Mouse (Mus musculus): ENCODE measurements around the gene Col9a3. TPM values are rescaled to one million over a fixed set of nuclear protein-coding genes. Genes with fewer than 3 reads are reported as not detected.

Col9a3 gene
- total and polyA plus RNA-seq, 3 experiments, result 0.12 to 0.39 (median 0.28) TPM

DNA sequence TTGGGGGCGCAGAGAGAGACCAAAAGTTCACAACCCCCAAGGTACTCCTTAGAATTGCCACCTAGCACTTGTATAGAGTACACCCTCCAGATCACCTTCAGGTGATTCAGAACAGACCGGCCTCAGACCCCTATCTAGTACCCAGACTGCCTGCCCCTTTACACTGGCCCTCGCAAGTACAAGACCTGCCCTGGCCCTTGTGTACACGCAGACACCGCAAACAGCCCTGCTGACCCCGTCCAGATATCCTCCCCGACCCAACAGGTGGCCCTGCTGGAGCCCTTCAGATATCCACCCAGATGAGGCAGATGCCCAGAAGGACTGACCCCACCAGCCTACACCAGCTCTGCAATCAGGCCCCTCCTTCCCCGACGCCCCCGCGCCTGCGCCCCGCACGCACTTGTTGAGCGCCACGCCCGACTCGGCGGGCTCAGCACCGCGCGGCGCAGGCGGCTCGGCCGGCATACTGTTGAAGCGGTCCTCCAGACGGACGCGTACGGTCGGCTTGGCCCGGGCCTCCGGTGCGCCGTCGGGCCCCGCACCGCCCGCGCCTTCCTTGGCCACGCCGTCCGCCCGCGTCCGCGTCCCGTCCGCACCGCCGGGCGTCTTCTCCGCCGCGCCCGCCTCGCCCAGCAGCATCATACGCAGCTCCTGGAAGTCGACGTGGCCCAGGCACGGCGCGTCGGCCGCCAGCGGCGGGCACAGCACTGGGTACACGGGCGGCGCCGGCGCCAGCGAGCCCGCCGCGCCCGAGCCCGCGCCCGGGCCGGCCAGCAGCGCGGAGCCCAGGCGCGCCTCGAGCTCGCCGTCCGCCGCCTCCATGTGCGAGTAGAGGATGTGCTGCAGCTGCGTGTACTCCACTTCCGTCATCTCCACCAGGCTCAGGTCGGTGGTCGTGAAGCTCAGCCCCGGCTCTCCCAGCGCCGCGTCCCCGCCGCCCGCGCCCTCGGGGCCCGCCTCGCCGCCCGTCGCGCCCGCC, 44.3 kb downstream of the Col9a3 start:
- no peak for DNase-seq

DNA sequence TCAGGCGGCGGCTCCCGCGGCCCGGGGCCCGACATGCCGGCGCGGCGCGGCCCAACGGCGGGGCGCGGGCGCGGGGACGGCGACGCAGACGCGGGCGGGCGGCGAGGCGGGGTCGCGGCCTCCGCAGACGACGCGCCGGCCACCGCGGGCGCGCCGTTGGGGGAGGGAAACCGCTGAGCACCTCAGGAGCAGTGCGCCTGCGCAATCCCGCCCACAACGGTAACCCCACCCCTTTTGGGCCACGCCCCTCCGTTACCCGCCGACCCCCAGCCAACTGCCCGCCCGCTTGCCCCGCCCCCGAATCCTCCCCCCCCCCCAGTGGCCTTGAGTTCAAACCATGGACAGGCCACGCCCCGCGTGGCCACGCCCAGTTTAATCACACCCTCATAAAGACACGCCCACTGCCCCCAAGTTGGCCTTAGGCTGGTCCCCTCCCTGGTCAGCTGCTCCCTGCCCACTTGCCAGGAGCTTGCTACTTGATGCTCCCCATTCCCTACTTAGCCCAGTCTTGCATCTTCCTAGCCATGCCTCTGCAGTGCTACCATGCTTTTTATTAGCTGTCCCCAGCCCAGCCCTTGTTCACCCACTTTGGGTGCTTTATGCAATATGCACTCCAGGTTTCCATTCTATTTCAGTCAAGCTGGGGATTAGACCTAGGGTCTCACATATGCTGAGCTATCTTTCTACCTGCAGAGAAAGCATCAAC, 45.1 kb downstream of the Col9a3 start, which contains the start of gene Tcfl5:
Gene Tcfl5 (minus strand): TSS at position 154 of the 706 bp plus-strand sequence.
- DNase-seq, result no peak

DNA sequence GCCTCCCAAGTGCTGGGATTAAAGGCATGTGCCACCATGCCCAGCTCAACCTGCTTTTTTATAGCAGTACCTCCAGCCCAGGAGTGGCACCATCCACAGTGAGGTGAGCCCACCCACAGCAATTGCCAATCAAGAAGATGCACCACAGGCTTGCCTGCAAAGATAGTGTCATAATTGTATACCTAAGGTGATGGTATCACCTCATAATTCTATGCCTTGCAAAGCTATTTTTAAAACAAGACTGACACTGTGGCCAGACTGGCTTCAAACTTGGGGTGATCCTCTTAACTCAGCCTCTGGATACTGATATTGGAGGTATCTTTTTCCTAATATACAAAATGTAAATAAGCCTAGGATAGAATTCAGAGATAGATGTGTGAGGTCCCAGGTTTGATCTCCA, 46.0 kb downstream of the Col9a3 start:
- DNase-seq, result no peak

DNA sequence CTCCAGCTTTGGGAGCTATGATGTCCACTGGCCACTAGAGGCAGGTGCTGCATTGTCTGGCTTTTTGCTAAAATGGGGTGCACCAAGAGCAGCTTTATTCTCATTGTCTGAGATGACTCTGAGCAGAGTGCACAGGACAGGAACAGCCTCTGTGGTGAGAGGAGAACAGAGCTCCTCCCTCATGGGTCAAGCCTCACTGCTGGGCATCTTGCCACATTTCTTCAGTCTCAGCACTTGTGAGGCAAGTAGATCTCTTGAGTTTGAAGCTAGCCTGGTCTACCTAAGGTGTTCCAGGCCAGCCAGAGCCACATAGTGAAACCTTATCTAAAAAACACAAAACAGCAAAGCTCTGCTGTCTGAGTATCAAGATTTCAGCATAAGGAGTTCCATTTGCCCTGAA, 49.3 kb downstream of the Col9a3 start:
- no peak for DNase-seq

DNA sequence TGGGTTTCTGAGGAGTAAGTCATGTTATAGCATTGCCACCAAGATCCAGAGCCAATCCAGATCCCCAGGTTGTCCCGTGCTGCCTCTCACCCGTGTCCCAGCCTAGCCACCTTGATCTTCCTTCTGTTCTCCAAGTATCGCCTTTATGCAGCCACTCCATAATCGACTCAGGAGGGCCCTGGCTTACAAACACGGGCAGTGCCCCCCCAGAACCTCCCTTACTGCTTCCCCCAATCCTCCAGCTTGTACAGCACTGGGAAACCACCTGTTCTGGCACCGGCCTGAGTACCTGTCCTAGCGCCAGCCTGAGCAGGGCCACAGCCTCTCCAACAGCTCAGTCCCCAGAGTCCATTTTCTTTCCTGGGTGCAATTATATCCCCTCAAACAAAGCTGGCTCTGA, 57.1 kb downstream of the Col9a3 start:
- no peak for DNase-seq

DNA sequence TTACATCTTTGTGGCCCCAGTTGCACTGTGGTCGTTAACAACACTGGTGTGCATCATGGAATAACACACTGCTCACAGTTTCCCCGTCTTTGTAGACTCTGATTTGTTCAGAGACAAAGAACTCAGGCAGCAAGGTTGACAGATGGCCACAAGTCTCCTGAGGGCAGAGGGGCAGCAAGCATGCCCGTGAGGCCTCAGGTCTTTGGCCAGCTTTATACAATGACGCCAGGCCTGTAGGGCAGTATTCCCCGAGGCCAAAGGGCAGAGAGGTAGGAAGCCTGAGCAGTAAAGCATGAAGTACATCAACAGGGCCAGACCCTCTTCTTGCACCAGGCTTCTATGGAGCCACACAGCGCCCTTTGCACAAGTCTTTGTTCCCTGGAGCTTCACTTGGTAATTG, 57.6 kb downstream of the Col9a3 start:
- no peak for DNase-seq

DNA sequence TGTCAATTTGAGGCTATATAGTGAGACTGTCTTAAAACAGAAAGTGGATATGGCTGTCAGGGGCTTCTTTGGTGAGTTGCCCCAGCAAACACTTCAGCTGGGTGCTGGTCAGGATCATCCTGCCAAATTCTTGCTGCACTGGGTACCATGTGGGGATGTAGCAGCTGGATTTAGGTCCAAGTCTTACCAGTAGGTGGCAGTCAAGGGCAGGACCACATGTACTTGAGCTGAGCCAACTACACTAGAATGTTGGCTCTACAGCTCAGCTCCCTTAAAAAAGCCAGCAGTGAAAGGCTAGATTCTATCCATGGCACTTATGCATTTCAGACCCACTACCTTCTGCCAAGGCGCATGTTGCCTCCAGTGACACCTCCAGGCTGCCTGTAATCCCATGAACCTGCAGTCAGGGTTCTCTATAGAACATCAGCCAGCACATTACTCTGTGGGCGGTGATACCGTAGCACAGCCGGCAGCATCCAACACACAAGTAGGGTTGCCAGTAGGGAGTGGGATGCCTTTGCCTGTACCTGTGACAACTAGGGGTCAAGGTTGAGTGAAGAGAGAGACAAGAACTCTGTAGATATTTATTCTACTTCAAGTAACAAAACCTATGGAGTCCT, 59.9 kb downstream of the Col9a3 start:
- peak; percentile 76 for DNase-seq

DNA sequence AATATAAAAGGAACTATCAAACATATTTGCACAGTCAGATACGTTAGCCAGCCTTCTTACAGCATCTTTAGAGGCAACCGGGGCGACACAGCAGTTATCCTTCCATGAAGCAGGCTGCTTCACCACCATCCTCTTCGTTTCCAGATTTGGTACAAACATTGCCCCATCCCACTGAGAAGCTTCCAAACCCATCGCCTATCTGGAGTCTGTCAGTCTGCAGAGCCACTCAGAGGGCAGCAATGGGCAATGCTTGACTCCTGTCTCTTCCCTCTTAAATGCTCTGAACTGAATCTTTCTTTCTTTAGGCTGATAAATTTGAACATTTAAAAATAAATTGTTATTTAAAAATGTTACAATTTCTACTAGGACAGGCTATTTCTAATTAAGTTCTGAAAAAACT, 60.8 kb downstream of the Col9a3 start:
- no peak for DNase-seq

DNA sequence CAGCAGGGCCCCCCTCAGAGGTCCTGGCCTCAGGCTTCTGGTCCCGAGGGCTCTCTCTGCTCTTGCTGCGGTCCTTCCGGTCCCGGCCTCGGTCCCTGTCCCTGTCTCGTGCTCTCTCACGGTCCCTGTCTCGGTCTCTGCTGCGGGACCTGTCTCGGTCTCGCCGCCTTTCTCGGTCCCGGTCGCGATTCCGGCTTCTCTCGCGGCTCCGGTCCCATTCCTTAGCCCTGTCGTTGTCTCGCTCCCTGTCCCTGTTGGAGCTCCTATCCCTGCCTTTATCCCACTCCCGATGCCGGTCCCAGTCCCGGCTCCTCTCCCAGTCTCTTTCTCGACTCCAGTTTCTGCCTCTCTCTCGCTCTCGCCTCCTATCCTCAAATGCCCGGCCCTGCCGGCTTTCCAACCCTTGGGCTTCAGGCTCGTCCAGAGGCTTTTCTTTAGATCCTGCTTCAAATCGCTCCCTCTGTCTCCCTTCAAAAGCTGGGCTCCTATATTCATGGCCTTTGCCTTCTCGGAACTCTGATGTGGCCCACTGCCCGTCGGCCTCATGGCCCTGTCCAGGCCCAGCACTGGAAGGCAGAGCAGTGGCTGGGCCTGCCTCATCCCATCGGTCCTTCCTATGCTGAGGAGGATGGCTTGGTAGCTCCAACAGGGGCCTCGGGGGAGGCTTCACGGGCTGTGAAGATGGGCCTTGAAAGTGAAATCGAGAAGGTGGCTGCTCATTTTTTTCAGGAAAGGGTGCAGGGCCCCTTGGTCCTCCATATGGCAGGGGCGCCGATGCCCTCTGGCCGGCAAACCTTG, 62.0 kb downstream of the Col9a3 start:
- DNase-seq, result peak; percentile 30

DNA sequence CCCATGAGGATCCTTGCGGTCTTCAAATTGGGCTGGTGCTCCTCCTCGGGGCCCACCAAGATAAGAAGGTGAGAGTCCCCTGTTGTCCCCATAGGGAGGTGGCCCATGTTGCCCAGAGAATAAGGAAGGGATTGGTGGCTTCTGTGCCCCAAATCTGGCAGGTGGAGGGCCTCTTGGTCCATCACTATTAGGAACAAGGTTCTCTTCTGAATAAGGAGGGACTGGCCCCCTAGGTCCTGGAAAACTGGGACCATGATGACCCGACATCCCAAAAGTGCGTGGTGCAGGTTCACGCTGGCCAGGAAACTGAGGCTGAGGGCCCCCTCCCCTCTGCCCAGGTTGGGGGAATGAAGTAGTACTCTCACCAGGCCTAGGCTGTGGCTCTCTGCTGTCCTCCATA, 62.9 kb downstream of the Col9a3 start:
- no peak for DNase-seq

DNA sequence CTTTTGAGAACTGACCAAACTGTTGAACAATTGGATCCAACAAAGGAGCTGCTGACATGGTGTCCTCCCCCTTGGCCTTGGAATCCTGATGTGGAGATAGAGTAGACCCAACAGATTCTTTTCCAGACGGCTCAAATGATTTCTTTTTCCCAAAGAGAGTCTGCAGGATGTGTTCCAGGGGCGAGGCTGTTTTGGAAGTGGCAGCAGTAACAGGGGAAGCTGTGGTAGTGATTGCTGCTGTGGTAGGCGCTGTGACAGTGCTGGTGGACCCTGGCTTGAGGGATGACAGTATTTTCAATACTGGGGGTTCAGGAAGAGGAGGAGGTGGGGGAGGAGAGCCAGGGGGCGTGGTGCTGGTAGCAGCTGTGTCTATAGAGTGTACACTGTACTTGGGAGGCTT, 64.4 kb downstream of the Col9a3 start:
- no peak for DNase-seq

Other genes starting within 250 kb of the Col9a3 start
- gene Slco4a1, start 141.5 kb upstream of the Col9a3 start, total RNA-seq (2021), result 1 to 10 TPM; 2.7 to 3.0 TPM
- 0.74 and 0.83 TPM in 2 replicates for gene Slco4a1, start 141.5 kb upstream of the Col9a3 start, polyA plus RNA-seq (2012; rRNA removed)
- not detected for gene Ntsr1, start 97.8 kb upstream of the Col9a3 start, total RNA-seq (2021)
- gene Ntsr1, start 97.8 kb upstream of the Col9a3 start, polyA plus RNA-seq (2012; rRNA removed), result not detected in 2 replicates
- gene Mrgbp, start 16.5 kb upstream of the Col9a3 start, total RNA-seq (2021), result 10 to 100 TPM; 17.0 to 17.8 TPM
- gene Mrgbp, start 16.5 kb upstream of the Col9a3 start, polyA plus RNA-seq (2012; rRNA removed), result 19.3 and 21.3 TPM in 2 replicates
- gene Ogfr, start 8.5 kb upstream of the Col9a3 start, total RNA-seq (2021), result 10 to 100 TPM; 36.0 to 41.5 TPM
- gene Ogfr, start 8.5 kb upstream of the Col9a3 start, polyA plus RNA-seq (2012; rRNA removed), result 23.6 and 24.5 TPM in 2 replicates
- gene Tcfl5, start 44.9 kb downstream of the Col9a3 start, total RNA-seq (2021), result not detected
- 0.20 TPM in 1 of 2 replicates, not detected in the other for gene Tcfl5, start 44.9 kb downstream of the Col9a3 start, polyA plus RNA-seq (2012; rRNA removed)
- gene Dido1, start 112.2 kb downstream of the Col9a3 start, total RNA-seq (2021), result 10 to 100 TPM; 36.6 to 38.6 TPM
- gene Dido1, start 112.2 kb downstream of the Col9a3 start, polyA plus RNA-seq (2012; rRNA removed), result 7.3 and 8.7 TPM in 2 replicates
- 10 to 100 TPM; 58.3 to 61.8 TPM for gene Gid8, start 112.3 kb downstream of the Col9a3 start, total RNA-seq (2021)
- 11.3 and 12.2 TPM in 2 replicates for gene Gid8, start 112.3 kb downstream of the Col9a3 start, polyA plus RNA-seq (2012; rRNA removed)
- under 1 TPM; 0.52 TPM for gene Slc17a9, start 127.5 kb downstream of the Col9a3 start, total RNA-seq (2021)
- 2.7 and 3.8 TPM in 2 replicates for gene Slc17a9, start 127.5 kb downstream of the Col9a3 start, polyA plus RNA-seq (2012; rRNA removed)
- gene Bhlhe23, start 179.1 kb downstream of the Col9a3 start, total RNA-seq (2021), result not detected
- gene Bhlhe23, start 179.1 kb downstream of the Col9a3 start, polyA plus RNA-seq (2012; rRNA removed), result not detected in 2 replicates

Measured in adrenal gland, adult 2 months (tissue).